Mouse (Mus musculus) erythroblast, embryonic 14.5 days (primary cell): Measurements from ENCODE around the gene Ndufa6.

ENCODE experiments used
- GATA1 ChIP-seq: IDR thresholded peaks from 2 replicates; pipeline ENCODE4 v1.6.1; 2012; ENCODE audit warnings: low read length, inconsistent platforms, mixed read lengths
- TAL1 ChIP-seq: IDR thresholded peaks from 3 replicates; pipeline ENCODE4 v1.6.1; 2012; ENCODE audit warnings: low read length, inconsistent platforms, mixed read lengths

DNA sequence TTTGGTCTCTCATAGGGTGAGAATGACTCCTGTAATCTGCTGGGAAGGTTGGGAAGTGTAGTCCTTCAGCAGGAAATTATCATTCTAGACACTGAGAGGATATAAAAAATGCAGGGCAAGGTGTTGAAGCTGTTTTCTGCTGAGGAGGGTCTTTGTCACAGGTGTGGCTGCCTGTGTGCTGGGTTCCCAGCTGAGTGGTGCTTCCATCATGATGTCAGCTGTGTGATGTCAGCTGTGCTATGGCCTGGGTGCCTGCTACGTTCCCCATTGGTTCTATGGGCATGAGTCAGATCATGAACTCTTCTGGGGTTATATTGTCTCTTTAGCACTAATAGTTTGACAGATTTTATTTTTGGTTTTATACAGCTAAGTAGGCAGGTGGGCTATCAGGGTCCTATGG lies 14.7 kb upstream of the Ndufa6 start:
- TF ChIP-seq GATA1: no peak
- no peak for TF ChIP-seq TAL1
